Mouse (Mus musculus) adipocyte (in vitro differentiated cells): Measurements from ENCODE around the gene Prdm4.
A peak's percentile ranks its signal among the peaks of the same experiment; 100 is the strongest.

ENCODE experiments used
- DNase-seq: peaks from one replicate; pipeline ENCODE4 v3.0.0-alpha.2; 2016; ENCODE audit warnings: low spot score

Prdm4 gene

GRCm38 (mm10) chr10:85871698-85872478 is 45.1 kb downstream of the Prdm4 start:
- DNase-seq, result peak; percentile 92

- no peak for DNase-seq
These were observed 70.7 kb downstream of the Prdm4 start for GRCm38 (mm10) chr10:85846105-85846862.
